Mouse (Mus musculus) stomach, embryonic 16.5 days (tissue): Measurements from ENCODE around the gene Hoxb3. TPM values are rescaled to one million over a fixed set of nuclear protein-coding genes. Genes with fewer than 3 reads are reported as not detected.

ENCODE experiments used
- ATAC-seq: fragments of 200-750 bp; cut with Nextera tagmentation; 2 replicates; pipeline ENCODE4 v1.8.0; 2017; ENCODE audit warnings: moderate number of reproducible peaks, moderate TSS enrichment; ENCODE audit not compliant: insufficient read depth, low FRiP score
- H3K27ac ChIP-seq: fragments of 300-500 bp; sonication (generic); 2 replicates; pipeline ENCODE4 v1.5.1; 2014; ENCODE audit warnings: low read length
- H3K27me3 ChIP-seq: fragments of 300-500 bp; sonication (generic); 2 replicates; pipeline ENCODE4 v1.6.1; 2014; ENCODE audit warnings: low read length, control low read depth, mixed read lengths; ENCODE audit not compliant: control insufficient read depth, insufficient read depth
- H3K36me3 ChIP-seq: fragments of 300-500 bp; sonication (generic); 2 replicates; pipeline ENCODE4 v1.6.1; 2014; ENCODE audit warnings: low read length; ENCODE audit not compliant: control insufficient read depth, insufficient read depth
- H3K4me1 ChIP-seq: fragments of 300-500 bp; sonication (generic); 2 replicates; pipeline ENCODE4 v1.6.1; 2014; ENCODE audit warnings: low read length, control low read depth, mixed read lengths; ENCODE audit not compliant: control insufficient read depth, insufficient read depth
- H3K4me2 ChIP-seq: fragments of 300-500 bp; sonication (generic); 2 replicates; pipeline ENCODE4 v1.6.1; 2014; ENCODE audit warnings: low read depth, low read length, mixed read lengths
- H3K4me3 ChIP-seq: fragments of 300-500 bp; sonication (generic); replicated peaks from 2 replicates; pipeline ENCODE4 v1.5.1; 2014; ENCODE audit warnings: mild to moderate bottlenecking, low read length
- H3K9ac ChIP-seq: fragments of 300-500 bp; sonication (generic); 2 replicates; pipeline ENCODE4 v1.6.1; 2014; ENCODE audit warnings: low read length
- H3K9me3 ChIP-seq: fragments of 300-500 bp; sonication (generic); replicated peaks from 2 replicates; pipeline ENCODE4 v1.6.1; 2016; ENCODE audit warnings: low read length, control low read depth; ENCODE audit not compliant: control insufficient read depth
- WGBS: fragments of 180-500 bp; shearing (Covaris S2); extraction: QIAGEN DNeasy Blood & Tissue Kit; methylation state at CpG from one replicate; pipeline ENCODE4 v1.1.7; 2014; 5-methylcytosine and 5-hydroxymethylcytosine counted together
- polyA plus RNA-seq: library from polyadenylated mRNA; unstranded; fragments of >200 nt; fragmentation: Nextera tagmentation; extraction: Ambion mirVana; gene quantifications from 2 replicates; pipeline ENCODE4 v1.2.1, GENCODE M21; 2015

The Hoxb3 gene
- polyA plus RNA-seq, 1 experiment from 2014 or later: 0.99 TPM

- Histone ChIP-seq H3K36me3 (no peaks in the 10 kb centered on the region), H3K9me3 (no peaks in the 10 kb centered on the region), H3K4me1 (peaks cover 43% of the 10 kb centered on the region), H3K27ac (peak overlapping the region; percentile 98), H3K9ac (peak overlapping the region; percentile 88), H3K27me3 (peaks cover 21% of the 10 kb centered on the region), H3K4me2 (peak overlapping the region; percentile 79), H3K4me3 (no peak overlapping the region)
- no peak for ATAC-seq
- WGBS: 40% methylated on average over 2 of the region's 2 CpGs
Measured at GRCm38 (mm10) chr11:96350791-96351190, 27.7 kb downstream of the Hoxb3 start.

DNA sequence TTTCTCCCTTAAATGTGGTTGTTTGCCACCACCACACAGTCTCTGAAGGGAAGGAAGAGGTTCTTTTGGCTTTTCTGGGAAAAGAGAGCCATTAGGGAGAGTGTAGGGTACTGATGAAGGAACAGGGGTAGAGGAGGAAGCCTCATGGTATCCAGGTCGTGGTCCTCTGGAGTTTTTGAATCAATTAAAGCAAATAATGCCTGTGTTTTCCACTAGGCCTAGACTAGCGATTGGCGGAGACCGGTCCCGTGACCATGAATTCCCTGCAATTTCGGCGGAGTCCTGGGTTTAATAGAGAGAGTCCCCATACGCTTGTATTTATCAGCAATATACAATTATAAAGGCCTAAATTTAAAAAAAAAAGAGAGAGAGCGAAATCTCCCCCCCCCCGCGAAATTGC is 28.2 kb downstream of the Hoxb3 start:
- 10% methylated on average over 11 of the region's 11 CpGs for WGBS
- peak overlapping the region; percentile 68 for H3K4me3 ChIP-seq
- peaks cover 38% of the 10 kb centered on the region for H3K4me1 ChIP-seq
- no peak for ATAC-seq
- H3K9ac ChIP-seq: peak overlapping the region; percentile 88
- H3K27me3 ChIP-seq: peaks cover 16% of the 10 kb centered on the region
- no peaks in the 10 kb centered on the region for H3K9me3 ChIP-seq
- H3K27ac ChIP-seq: peak overlapping the region; percentile 98
- no peaks in the 10 kb centered on the region for H3K36me3 ChIP-seq
- peak overlapping the region; percentile 79 for H3K4me2 ChIP-seq

- peak; percentile 74 for ATAC-seq
Measured at GRCm38 (mm10) chr11:96351831-96352230, 28.7 kb downstream of the Hoxb3 start.

GRCm38 (mm10) chr11:96352691-96353521 is 29.8 kb downstream of the Hoxb3 start:
- Histone ChIP-seq H3K36me3 (no peaks in the 10 kb centered on the region), H3K4me2 (peak overlapping the region; percentile 79), H3K4me1 (peaks cover 32% of the 10 kb centered on the region), H3K27me3 (peaks cover 13% of the 10 kb centered on the region), H3K9me3 (no peaks in the 10 kb centered on the region), H3K27ac (peak overlapping the region; percentile 98), H3K4me3 (peak overlapping the region; percentile 68), H3K9ac (peak overlapping the region; percentile 88)
- WGBS: under 1% methylated on average over 75 of the region's 75 CpGs
- 0 out of 2 replicates have a peak, but pooled peaks have one; percentile 4 for ATAC-seq

More at GRCm38 (mm10) chr11:96351831-96352230, 28.7 kb downstream of the Hoxb3 start:
- peak overlapping the region; percentile 98 for H3K27ac ChIP-seq
- peaks cover 34% of the 10 kb centered on the region for H3K4me1 ChIP-seq
- 2% methylated on average over 22 of the region's 22 CpGs for WGBS
- H3K36me3 ChIP-seq: no peaks in the 10 kb centered on the region
- H3K27me3 ChIP-seq: peaks cover 14% of the 10 kb centered on the region
- H3K4me2 ChIP-seq: peak overlapping the region; percentile 79
- peak overlapping the region; percentile 88 for H3K9ac ChIP-seq
- no peaks in the 10 kb centered on the region for H3K9me3 ChIP-seq
- H3K4me3 ChIP-seq: peak overlapping the region; percentile 68

GRCm38 (mm10) chr11:96353522-96353841 is 30.4 kb downstream of the Hoxb3 start:
- Histone ChIP-seq H3K4me2 (peak overlapping the region; percentile 79), H3K27ac (peak overlapping the region; percentile 98), H3K9me3 (no peaks in the 10 kb centered on the region), H3K27me3 (peaks cover 9% of the 10 kb centered on the region), H3K4me1 (peaks cover 28% of the 10 kb centered on the region), H3K4me3 (peak overlapping the region; percentile 68), H3K9ac (peak overlapping the region; percentile 88), H3K36me3 (no peaks in the 10 kb centered on the region)
- 3% methylated on average over 14 of the region's 14 CpGs for WGBS
- no peak for ATAC-seq

GRCm38 (mm10) chr11:96353939-96354338 is 30.8 kb downstream of the Hoxb3 start:
- 18% methylated on average over 8 of the region's 8 CpGs for WGBS
- H3K36me3 ChIP-seq: no peaks in the 10 kb centered on the region
- H3K4me2 ChIP-seq: peak overlapping the region; percentile 79
- H3K9me3 ChIP-seq: no peaks in the 10 kb centered on the region
- peaks cover 24% of the 10 kb centered on the region for H3K4me1 ChIP-seq
- no peak for ATAC-seq
- peak overlapping the region; percentile 82 for H3K9ac ChIP-seq
- peaks cover 6% of the 10 kb centered on the region for H3K27me3 ChIP-seq
- H3K4me3 ChIP-seq: peak overlapping the region; percentile 51
- peak overlapping the region; percentile 84 for H3K27ac ChIP-seq

DNA sequence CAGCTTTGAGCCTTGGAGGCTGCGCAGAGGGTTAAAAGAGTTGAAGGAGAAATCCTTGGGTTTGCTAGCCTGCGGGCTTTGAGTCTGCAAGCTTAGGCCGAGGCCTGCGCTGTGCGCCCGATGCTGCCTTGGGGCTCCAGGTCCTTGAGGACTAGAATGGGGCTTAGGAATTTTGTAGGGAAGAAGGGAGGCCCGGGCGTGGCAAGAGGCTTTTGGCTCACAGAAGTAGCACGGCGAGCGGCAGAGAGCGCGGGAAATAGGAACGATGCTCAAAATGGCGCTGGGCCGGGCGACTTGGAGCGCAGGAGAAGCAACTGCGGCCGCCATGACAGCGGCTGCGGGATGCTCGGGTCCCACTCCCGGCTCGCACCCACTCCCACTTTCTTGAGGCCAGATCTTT is 31.2 kb downstream of the Hoxb3 start:
- Histone ChIP-seq H3K4me1 (peaks cover 19% of the 10 kb centered on the region), H3K9me3 (no peaks in the 10 kb centered on the region), H3K4me2 (peak overlapping the region; percentile 79), H3K36me3 (no peaks in the 10 kb centered on the region), H3K4me3 (peak overlapping the region; percentile 51), H3K9ac (peak overlapping the region; percentile 82), H3K27me3 (peaks cover 5% of the 10 kb centered on the region), H3K27ac (peak overlapping the region; percentile 84)
- WGBS: 2% methylated on average over 25 of the region's 25 CpGs
- ATAC-seq: no peak

- H3K9me3 ChIP-seq: no peaks in the 10 kb centered on the region
- peaks cover 3% of the 10 kb centered on the region for H3K27me3 ChIP-seq
- peak overlapping the region; percentile 51 for H3K4me3 ChIP-seq
- H3K9ac ChIP-seq: peak overlapping the region; percentile 82
- 7% methylated on average over 9 of the region's 9 CpGs for WGBS
- H3K36me3 ChIP-seq: no peaks in the 10 kb centered on the region
- peak overlapping the region; percentile 79 for H3K4me2 ChIP-seq
- peaks cover 14% of the 10 kb centered on the region for H3K4me1 ChIP-seq
- no peak for ATAC-seq
- H3K27ac ChIP-seq: peak overlapping the region; percentile 84
Measured at GRCm38 (mm10) chr11:96354801-96355311, 31.7 kb downstream of the Hoxb3 start.

GRCm38 (mm10) chr11:96363807-96364206 is 40.7 kb downstream of the Hoxb3 start:
- 0 out of 2 replicates have a peak, but pooled peaks cover 5% of the 10 kb centered on the region for H3K4me1 ChIP-seq
- 18% methylated on average over 5 of the region's 5 CpGs for WGBS
- H3K27me3 ChIP-seq: peaks cover 23% of the 10 kb centered on the region; the same call in 1 of the 2 replicates
- H3K9ac ChIP-seq: no peak overlapping the region
- no peaks in the 10 kb centered on the region for H3K9me3 ChIP-seq
- no peak overlapping the region for H3K4me3 ChIP-seq
- ATAC-seq: no peak
- H3K36me3 ChIP-seq: no peaks in the 10 kb centered on the region
- no peak overlapping the region for H3K27ac ChIP-seq
- no peak overlapping the region for H3K4me2 ChIP-seq
